Mouse (Mus musculus) left cerebral cortex, postnatal 4 days (tissue): ENCODE results near the gene Nppb. TPM values are rescaled to one million over a fixed set of nuclear protein-coding genes. Genes with fewer than 3 reads are reported as not detected.

ENCODE experiments used
- DNase-seq: peaks from one replicate; pipeline ENCODE4 v3.0.0-alpha.2; 2022
- intact Hi-C: fragments of 180-260 bp; cut with DNase I; formaldehyde crosslinking; loops from one replicate; pipeline ENCODE4 v1.15.1; 2025
- total RNA-seq, 2 experiments: library from RNA; stranded (reverse); gene quantifications; 2 replicates each; pipeline ENCODE4 v1.2.3; 2021

Nppb gene
- not detected for total RNA-seq

- intact Hi-C loops, result no loop called here
- DNase-seq, result no peak
Measured at GRCm38 (mm10) chr4:147985205-147986132, at the start of gene Nppb. Gene Nppb, plus strand, starts transcription at chr4:147985788.

- intact Hi-C loops, result no loop called here
- no peak for DNase-seq
Measured at GRCm38 (mm10) chr4:147935904-147936303, 49.7 kb upstream of the Nppb start.

GRCm38 (mm10) chr4:147936331-147936954 lies 49.1 kb upstream of the Nppb start, which contains the start of gene Plod1:
Gene Plod1, minus strand, starts transcription at chr4:147936767.
- intact Hi-C loops, result no loop called here
- DNase-seq, result peak; percentile 72

- intact Hi-C loops, result no loop called here
- DNase-seq, result no peak
Measured at GRCm38 (mm10) chr4:147937021-147937420, 48.6 kb upstream of the Nppb start.

GRCm38 (mm10) chr4:147937486-147937885 lies 48.1 kb upstream of the Nppb start:
- intact Hi-C loops, result no loop called here
- DNase-seq, result no peak

- intact Hi-C loops, result no loop called here
- no peak for DNase-seq
Measured at GRCm38 (mm10) chr4:147938148-147939096, 47.2 kb upstream of the Nppb start.

GRCm38 (mm10) chr4:147940111-147940510 lies 45.5 kb upstream of the Nppb start:
- intact Hi-C loops, result no loop called here
- peak; percentile 11 for DNase-seq

- intact Hi-C loops, result no loop called here
- peak; percentile 92 for DNase-seq
Measured at GRCm38 (mm10) chr4:147940576-147941044, 45.0 kb upstream of the Nppb start, which contains the start of gene 2510039O18Rik. Gene 2510039O18Rik, plus strand, starts transcription at chr4:147940895.

GRCm38 (mm10) chr4:147941045-147942020 lies 44.3 kb upstream of the Nppb start:
- intact Hi-C loops, result no loop called here
- peak; percentile 29 for DNase-seq

- intact Hi-C loops, result no loop called here
- DNase-seq, result no peak
Measured at GRCm38 (mm10) chr4:147943005-147943404, 42.6 kb upstream of the Nppb start.

GRCm38 (mm10) chr4:147947511-147947910 lies 38.1 kb upstream of the Nppb start:
- DNase-seq, result no peak
- intact Hi-C loops, result no loop called here

GRCm38 (mm10) chr4:147953590-147953989 lies 32.0 kb upstream of the Nppb start:
- intact Hi-C loops, result no loop called here
- peak; percentile 48 for DNase-seq

GRCm38 (mm10) chr4:147957141-147957540 lies 28.4 kb upstream of the Nppb start:
- intact Hi-C loops, result no loop called here
- DNase-seq, result no peak

GRCm38 (mm10) chr4:147959881-147960831 lies 25.4 kb upstream of the Nppb start:
- intact Hi-C loops, result no loop called here
- peak; percentile 85 for DNase-seq

GRCm38 (mm10) chr4:147962781-147963180 lies 22.8 kb upstream of the Nppb start:
- intact Hi-C loops, result no loop called here

GRCm38 (mm10) chr4:147963623-147964022 lies 22.0 kb upstream of the Nppb start:
- DNase-seq, result no peak
- intact Hi-C loops, result no loop called here

More at GRCm38 (mm10) chr4:147962781-147963180, 22.8 kb upstream of the Nppb start:
- no peak for DNase-seq

GRCm38 (mm10) chr4:147965712-147966111 lies 19.9 kb upstream of the Nppb start:
- intact Hi-C loops, result no loop called here
- no peak for DNase-seq

GRCm38 (mm10) chr4:147968816-147969215 lies 16.8 kb upstream of the Nppb start:
- intact Hi-C loops, result no loop called here
- DNase-seq, result peak; percentile 31
